In genomic region chr7:63895223-63895622, GRCm38 (mm10) we compare ENCODE assay signal across 28 mouse cellular contexts. TPM values are rescaled to one million over a fixed set of nuclear protein-coding genes. Genes with fewer than 3 reads are reported as not detected.
DNase-seq lines count a peak whose midpoint lies in the region; ATAC-seq and TF ChIP-seq lines count a peak whose summit lies in the region.
"Had no signal": no experiment of that assay in that cellular context is flagged by ENCODE, and none has a peak within 500 bp of the region (broad histone marks: within the 10 kb centered on the region; RNA-seq: fewer than 3 reads in every experiment).

No protein-coding gene starts in this region.

- H3K4me2 ChIP-seq in heart, embryonic 16.5 days (ENCODE audit: low read depth, low read length): no peak overlapping the region
- H3K4me2 ChIP-seq in liver, embryonic 11.5 days: no peak overlapping the region
- peak overlapping the region; percentile 65 for H3K4me2 ChIP-seq in CH12.LX (ENCODE audit: insufficient read depth, low read depth, poor library complexity, severe bottlenecking)
- H3K4me2 ChIP-seq: forebrain, embryonic 12.5 days; heart, embryonic 12.5 days; hindbrain, embryonic 15.5 days; intestine, embryonic 15.5 days; midbrain, embryonic 15.5 days; stomach, embryonic 15.5 days had no signal

- H3K4me1 ChIP-seq in heart, embryonic 16.5 days (ENCODE audit: control insufficient read depth, insufficient read depth, low read length): peaks cover 34% of the 10 kb centered on the region
- peaks cover 34% of the 10 kb centered on the region for H3K4me1 ChIP-seq in liver, adult 2 months (ENCODE audit: control insufficient read depth, insufficient read depth, low read length)
- peaks cover 11% of the 10 kb centered on the region for H3K4me1 ChIP-seq in liver, embryonic 11.5 days (replicated peaks; ENCODE audit: control insufficient read depth, insufficient read depth, low read length)
- peaks cover 13 to 38% of the 10 kb centered on the region in 2 experiments for H3K4me1 ChIP-seq in CH12.LX (ENCODE audit: control insufficient read depth in 1 of 2, insufficient read depth in 2 of 2)
- peaks cover 16% of the 10 kb centered on the region for H3K4me1 ChIP-seq in limb, embryonic 10.5 days

- 0 out of 2 replicates have a peak overlapping the region, but pooled peaks have one; percentile 7 for H3K9ac ChIP-seq in heart, embryonic 16.5 days (ENCODE audit: low read length)
- H3K9ac ChIP-seq in liver, adult 2 months (ENCODE audit: low read depth, low read length): peak overlapping the region; percentile 55
- H3K9ac ChIP-seq in liver, embryonic 11.5 days (ENCODE audit: low read depth, low read length): no peak overlapping the region
- H3K9ac ChIP-seq in CH12.LX (ENCODE audit: insufficient read depth, low read depth): peak overlapping the region; percentile 40; the same call in 1 of the 2 replicates
- H3K9ac ChIP-seq: forebrain, embryonic 12.5 days; heart, embryonic 12.5 days; hindbrain, embryonic 15.5 days; intestine, embryonic 15.5 days; liver, embryonic 14.5 days; midbrain, embryonic 15.5 days; stomach, embryonic 15.5 days had no signal

- peaks cover 11% of the 10 kb centered on the region for H3K36me3 ChIP-seq in heart, embryonic 16.5 days (ENCODE audit: control insufficient read depth, insufficient read depth)
- peaks cover 3% of the 10 kb centered on the region; the same call in 1 of the 2 replicates for H3K36me3 ChIP-seq in liver, adult 2 months (ENCODE audit: control insufficient read depth, insufficient read depth, low read length)
- H3K36me3 ChIP-seq in liver, embryonic 11.5 days (ENCODE audit: control insufficient read depth, insufficient read depth, low read length): peaks cover 8% of the 10 kb centered on the region; the same call in 1 of the 2 replicates
- peaks cover 6 to 24% of the 10 kb centered on the region in 2 experiments for H3K36me3 ChIP-seq in CH12.LX (replicated peaks in 1 of 2; ENCODE audit: control insufficient read depth in 1 of 2, insufficient read depth in 1 of 2, low read length in 1 of 2)
- peaks cover 13% of the 10 kb centered on the region for H3K36me3 ChIP-seq in limb, embryonic 10.5 days
- H3K36me3 ChIP-seq: intestine, embryonic 15.5 days; midbrain, embryonic 15.5 days had no signal

- H3K27me3 ChIP-seq in heart, embryonic 16.5 days (ENCODE audit: control insufficient read depth, insufficient read depth, low read length): no peaks in the 10 kb centered on the region
- H3K27me3 ChIP-seq in liver, adult 2 months (ENCODE audit: control insufficient read depth, insufficient read depth, low read length): no peaks in the 10 kb centered on the region
- H3K27me3 ChIP-seq in liver, embryonic 11.5 days (replicated peaks; ENCODE audit: control insufficient read depth, insufficient read depth, low read length): peaks cover 5% of the 10 kb centered on the region
- H3K27me3 ChIP-seq in CH12.LX (replicated peaks) (no peaks in the 10 kb centered on the region), Patski (no peaks in the 10 kb centered on the region)
- 0 out of 2 replicates have a peak, but pooled peaks cover 6% of the 10 kb centered on the region for H3K27me3 ChIP-seq in limb, embryonic 10.5 days (ENCODE audit: low read depth, poor library complexity, severe bottlenecking)
- H3K27me3 ChIP-seq: forebrain, embryonic 12.5 days; heart, embryonic 12.5 days; hindbrain, embryonic 15.5 days; intestine, embryonic 15.5 days; midbrain, embryonic 15.5 days; stomach, embryonic 15.5 days had no signal

- TF ChIP-seq CTCF in liver, adult 2 months (IDR thresholded peaks at IDR 0.05; ENCODE audit: low read depth, low read length): no peak
- TF ChIP-seq CTCF in CH12.LX (conservative IDR thresholded peaks at IDR 0.05 in 1 of 2, IDR thresholded peaks at IDR 0.05 in 1 of 2; ENCODE audit: low read depth in 2 of 2, low read length in 2 of 2) (0 out of 4 replicates have a peak, but pooled peaks of 1 of the 2 experiments have one; percentile 8), Patski (IDR thresholded peaks at IDR 0.05) (no peak)

- peak; percentile 74 for TF ChIP-seq EP300 in CH12.LX (IDR thresholded peaks at IDR 0.05; ENCODE audit: low read length)

- 84% methylated on average over 3 of the region's 3 CpGs for WGBS in heart, embryonic 16.5 days
- WGBS in liver, adult 2 months: 20% methylated on average over 3 of the region's 3 CpGs
- 77% methylated on average over 3 of the region's 3 CpGs for whole genome bisulfite sequencing in liver, embryonic 11.5 days
- WGBS in limb, embryonic 10.5 days: 91% methylated on average over 3 of the region's 3 CpGs

- no peaks in the 10 kb centered on the region for H3K9me3 ChIP-seq in heart, embryonic 16.5 days (replicated peaks; ENCODE audit: control insufficient read depth, low read length)
- no peaks in the 10 kb centered on the region for H3K9me3 ChIP-seq in liver, embryonic 11.5 days (ENCODE audit: control insufficient read depth, low read length)
- no peaks in the 10 kb centered on the region for H3K9me3 ChIP-seq in CH12.LX (replicated peaks; ENCODE audit: low read length)
- H3K9me3 ChIP-seq in limb, embryonic 10.5 days (replicated peaks): no peaks in the 10 kb centered on the region
- H3K9me3 ChIP-seq: forebrain, embryonic 12.5 days; heart, embryonic 12.5 days; hindbrain, embryonic 15.5 days; intestine, embryonic 15.5 days; midbrain, embryonic 15.5 days; stomach, embryonic 15.5 days had no signal

- no peak for TF ChIP-seq POLR2A in liver, adult 2 months (IDR thresholded peaks at IDR 0.05; ENCODE audit: extremely low read depth, insufficient read depth, low read length)
- no peak for TF ChIP-seq POLR2A in CH12.LX (IDR thresholded peaks at IDR 0.05; ENCODE audit: low read depth, low read length)

- peaks cover 28% of the 10 kb centered on the region; the same call in 1 of the 2 replicates for H3K79me2 ChIP-seq in liver, adult 2 months (ENCODE audit: control insufficient read depth, insufficient read depth, low read length)
- no peaks in the 10 kb centered on the region; the same call in none of the 2 replicates for H3K79me2 ChIP-seq in CH12.LX (replicated peaks; ENCODE audit: control insufficient read depth, extremely low read depth, insufficient read depth, poor library complexity, severe bottlenecking)

- dilution Hi-C loops in CH12.LX (cut with MboI; ENCODE audit: extremely low pct_ligation_motif_present, extremely low pct_unique_long_range_greater_than_20kb, low sequenced_read_pairs): no loop called here

- H3K4me3 ChIP-seq in heart, embryonic 16.5 days (ENCODE audit: low read length): no peak overlapping the region
- H3K4me3 ChIP-seq in liver, adult 2 months (ENCODE audit: insufficient read depth, low read depth, low read length): no peak overlapping the region
- H3K4me3 ChIP-seq in liver, embryonic 11.5 days (ENCODE audit: low read depth, low read length): no peak overlapping the region
- H3K4me3 ChIP-seq in CH12.LX (replicated peaks in 1 of 3; ENCODE audit: low read depth in 2 of 3, low read length in 2 of 3, poor library complexity in 1 of 3): no peak overlapping the region
- no peak overlapping the region for H3K4me3 ChIP-seq in limb, embryonic 10.5 days
- H3K4me3 ChIP-seq: forebrain, embryonic 12.5 days; heart, embryonic 12.5 days; hindbrain, embryonic 15.5 days; intestine, embryonic 15.5 days; midbrain, embryonic 15.5 days; stomach, embryonic 15.5 days had no signal

- in situ Hi-C loops in CH12.LX (cut with MboI; ENCODE audit: low pct_ligation_motif_present, low pct_unique_long_range_greater_than_20kb, low sequenced_read_pairs): no loop called here
- in situ Hi-C loops in Patski (cut with MboI; ENCODE audit: low pct_unique_long_range_greater_than_20kb): no loop called here

- TF ChIP-seq RAD21 in CH12.LX (IDR thresholded peaks at IDR 0.05; ENCODE audit: low read depth, low read length): peak; percentile 20

- no peak for ATAC-seq in heart, embryonic 16.5 days (replicated peaks; ENCODE audit: extremely low read depth, insufficient read depth, low FRiP score)
- ATAC-seq in liver, embryonic 11.5 days (replicated peaks; ENCODE audit: low FRiP score): no peak
- ATAC-seq in Patski: peak; percentile 37
- ATAC-seq: intestine, embryonic 15.5 days; midbrain, embryonic 15.5 days had no signal

- no peak for DNase-seq in heart, adult 9 months (ENCODE audit: low spot score in 2 of 2)
- DNase-seq in liver, adult 2 months (ENCODE audit: extremely low read depth, low read depth, low spot score): peak; percentile 83
- no peak for DNase-seq in liver, embryonic 11.5 days (ENCODE audit: low spot score)
- DNase-seq in CH12.LX (ENCODE audit: extremely low read depth) (peak; percentile 52), Patski (ENCODE audit: low read depth, low spot score) (no peak)
- no peak for DNase-seq in limb, embryonic 10.5 days (ENCODE audit: low spot score)
- no peak for DNase-seq in thymus, postnatal 36 days
- DNase-seq: adrenal gland, postnatal 10 days; cerebellum, adult 11-12 months; gastrocnemius, postnatal 14 days; heart, postnatal 4 days; kidney, postnatal 14 days; lung, postnatal 14 days; retina, postnatal 1 day; right cerebral cortex, postnatal 4 days; thymus, adult 18-20 months had no signal

- CTCF ChIA-PET in Patski (lab: Charles Lee): interaction anchor here (0.8 to 1.2 kb wide), 3 partner anchors 10 to 39 kb away, joined by 3 read pairs; no protein-coding TSS in a partner anchor

- H3K27ac ChIP-seq in heart, embryonic 16.5 days (ENCODE audit: low read length): peak overlapping the region; percentile 9; the same call in 1 of the 2 replicates
- H3K27ac ChIP-seq in liver, adult 2 months (replicated peaks; ENCODE audit: insufficient read depth, low read depth, low read length): peak overlapping the region; percentile 92
- no peak overlapping the region for H3K27ac ChIP-seq in liver, embryonic 11.5 days (ENCODE audit: low read depth, low read length)
- H3K27ac ChIP-seq in CH12.LX (ENCODE audit: insufficient read depth, low read depth): peak overlapping the region; percentile 81
- H3K27ac ChIP-seq in limb, embryonic 10.5 days: no peak overlapping the region
- H3K27ac ChIP-seq: forebrain, embryonic 12.5 days; hindbrain, embryonic 15.5 days; intestine, embryonic 15.5 days; liver, embryonic 14.5 days; midbrain, embryonic 15.5 days; stomach, embryonic 15.5 days had no signal

- POLR2A ChIA-PET in Patski (lab: Charles Lee): no interaction called here

RNA-seq across cellular contexts. Expression of gene E030018B13Rik, which starts 21.4 kb away (rescaled TPM):
- 0.18 TPM in 1 of 2 replicates, not detected in the other for polyA plus RNA-seq in heart, embryonic 16.5 days (2015; fragmentation: Nextera tagmentation; extraction: Ambion mirVana)
- total RNA-seq in liver, adult 2 months (2014; rRNA removed): 0.09 TPM in 1 of 2 replicates, not detected in the other
- not detected in 2 replicates for polyA plus RNA-seq in liver, adult 2 months (2012; rRNA removed)
- 0.25 TPM in 1 of 2 replicates, not detected in the other for polyA plus RNA-seq in liver, embryonic 11.5 days (2014; fragmentation: Nextera tagmentation; extraction: Ambion mirVana)
- total RNA-seq in CH12.LX (2012; rRNA removed) (not detected in 2 replicates), CH12.LX (2014; rRNA removed) (not detected in 2 replicates)
- polyA plus RNA-seq in CH12.LX (2012; ENCODE audit: insufficient read length, low read depth) (not detected in 2 replicates), Patski (2021) (not detected)
- polyA plus RNA-seq in limb, embryonic 10.5 days (2016; fragmentation: Nextera tagmentation; extraction: Ambion mirVana): not detected in 2 replicates
- total RNA-seq: adrenal gland, postnatal 10 days; gastrocnemius, postnatal 14 days; heart, postnatal 4 days; layer of hippocampus, adult 8-10 months; left cerebral cortex, adult 18-20 months; megakaryocyte-erythroid progenitor cell, adult 5-6 weeks had no signal
- polyA plus RNA-seq: forebrain, embryonic 12.5 days; heart, embryonic 12.5 days; hindbrain, embryonic 15.5 days; intestine, embryonic 15.5 days; limb, embryonic 11.5 days; liver, embryonic 14.5 days had no signal

RNA-seq across cellular contexts. Expression of gene Klf13, which starts 43.5 kb away (rescaled TPM):
- polyA plus RNA-seq in heart, embryonic 16.5 days (2015; fragmentation: Nextera tagmentation; extraction: Ambion mirVana): 24.2 and 26.7 TPM in 2 replicates
- total RNA-seq in liver, adult 2 months (2014; rRNA removed): 26.2 and 26.4 TPM in 2 replicates
- polyA plus RNA-seq in liver, adult 2 months (2012; rRNA removed): 14.1 and 19.8 TPM in 2 replicates
- 20.0 and 20.9 TPM in 2 replicates for polyA plus RNA-seq in liver, embryonic 11.5 days (2014; fragmentation: Nextera tagmentation; extraction: Ambion mirVana)
- 5.7 and 9.7 TPM in 2 replicates for total RNA-seq in CH12.LX (2012; rRNA removed)
- total RNA-seq in CH12.LX (2014; rRNA removed): 1.2 and 1.7 TPM in 2 replicates
- polyA plus RNA-seq in CH12.LX (2012; ENCODE audit: insufficient read length, low read depth): 3.7 TPM in 2 replicates
- 20.0 TPM for polyA plus RNA-seq in Patski (2021)
- 17.2 and 17.9 TPM in 2 replicates for polyA plus RNA-seq in limb, embryonic 10.5 days (2016; fragmentation: Nextera tagmentation; extraction: Ambion mirVana)

Comparison
In these comparisons a context has a peak if more than half of its experiments do, and no peak if none do; other contexts are left out.
1. H3K27ac ChIP-seq: peak in heart, embryonic 16.5 days (single experiment), liver, adult 2 months (single experiment) and CH12.LX (single experiment); none in liver, embryonic 11.5 days (single experiment) and limb, embryonic 10.5 days (single experiment).
2. DNase-seq: peak in liver, adult 2 months (single experiment) and CH12.LX (single experiment); none in heart, adult 9 months (0 of 2), liver, embryonic 11.5 days (single experiment), Patski (single experiment), limb, embryonic 10.5 days (single experiment) and thymus, postnatal 36 days (0 of 2).